Mouse (Mus musculus): Measurements from ENCODE around the gene Zbtb38.

Gene Zbtb38

GRCm38 (mm10) chr9:96758749-96759597, 6.3 kb upstream of the Zbtb38 start:
- in situ Hi-C loops (cut with MboI): no loop called here

DNA sequence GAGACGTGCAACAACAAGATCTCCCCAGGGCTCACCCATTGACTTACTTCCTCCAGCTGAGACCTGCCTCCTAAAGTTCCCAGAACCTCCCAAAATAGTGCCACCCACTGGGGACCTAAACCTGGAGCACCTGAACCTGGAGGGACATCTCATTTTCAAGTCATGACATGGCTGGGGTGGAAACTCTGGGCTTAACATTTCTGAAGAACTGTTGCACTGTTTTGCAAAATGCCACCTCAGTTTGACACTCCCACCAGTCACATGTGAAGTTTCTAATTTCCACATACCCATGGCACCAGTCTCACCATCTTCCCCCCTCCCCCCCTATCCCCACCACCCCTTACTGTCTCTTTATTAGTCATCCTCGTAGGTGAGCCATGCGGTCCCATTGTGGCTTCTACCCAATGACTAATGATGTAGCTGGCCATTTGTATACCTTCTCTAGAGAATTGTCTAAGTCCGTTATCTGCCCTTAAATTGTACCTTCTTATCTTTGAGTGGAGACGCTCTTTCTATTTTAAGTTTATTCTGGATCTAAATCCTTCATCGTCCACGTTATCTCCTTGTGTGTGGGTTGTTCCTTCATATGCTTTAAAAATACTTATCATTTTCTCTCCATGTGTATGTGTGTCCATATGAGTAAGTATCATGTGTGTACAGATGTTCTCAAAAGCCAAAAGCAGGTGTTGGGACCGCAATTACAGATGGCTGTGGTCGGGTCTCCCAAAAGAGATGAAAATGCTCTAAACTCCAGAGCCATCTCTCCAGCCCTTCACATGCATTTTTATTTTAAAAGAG, 4.2 kb upstream of the Zbtb38 start:
- in situ Hi-C loops (cut with MboI): no loop called here

DNA sequence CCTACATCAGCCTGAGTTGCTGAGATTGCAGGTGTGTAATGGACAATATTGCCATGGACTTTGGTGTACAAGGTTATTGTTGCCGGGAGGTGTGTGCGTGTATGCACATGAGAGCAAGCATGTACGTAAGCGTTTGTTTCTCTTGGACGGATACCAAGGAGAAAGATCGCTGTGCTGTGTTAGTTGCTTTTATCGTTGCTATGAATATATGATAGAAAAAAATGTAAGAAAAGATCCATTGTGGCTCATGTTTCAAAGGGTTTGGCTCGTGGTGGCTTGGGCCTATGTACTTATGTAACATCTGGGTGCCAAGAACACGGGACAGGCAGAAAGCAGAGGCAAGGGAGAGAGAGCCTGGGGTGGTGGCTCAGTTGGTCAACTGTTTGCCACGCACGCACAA, 3.1 kb upstream of the Zbtb38 start:
- in situ Hi-C loops (cut with MboI): no loop called here

- in situ Hi-C loops (cut with MboI): no loop called here
These were observed 2.0 kb upstream of the Zbtb38 start for GRCm38 (mm10) chr9:96754625-96754969.

DNA sequence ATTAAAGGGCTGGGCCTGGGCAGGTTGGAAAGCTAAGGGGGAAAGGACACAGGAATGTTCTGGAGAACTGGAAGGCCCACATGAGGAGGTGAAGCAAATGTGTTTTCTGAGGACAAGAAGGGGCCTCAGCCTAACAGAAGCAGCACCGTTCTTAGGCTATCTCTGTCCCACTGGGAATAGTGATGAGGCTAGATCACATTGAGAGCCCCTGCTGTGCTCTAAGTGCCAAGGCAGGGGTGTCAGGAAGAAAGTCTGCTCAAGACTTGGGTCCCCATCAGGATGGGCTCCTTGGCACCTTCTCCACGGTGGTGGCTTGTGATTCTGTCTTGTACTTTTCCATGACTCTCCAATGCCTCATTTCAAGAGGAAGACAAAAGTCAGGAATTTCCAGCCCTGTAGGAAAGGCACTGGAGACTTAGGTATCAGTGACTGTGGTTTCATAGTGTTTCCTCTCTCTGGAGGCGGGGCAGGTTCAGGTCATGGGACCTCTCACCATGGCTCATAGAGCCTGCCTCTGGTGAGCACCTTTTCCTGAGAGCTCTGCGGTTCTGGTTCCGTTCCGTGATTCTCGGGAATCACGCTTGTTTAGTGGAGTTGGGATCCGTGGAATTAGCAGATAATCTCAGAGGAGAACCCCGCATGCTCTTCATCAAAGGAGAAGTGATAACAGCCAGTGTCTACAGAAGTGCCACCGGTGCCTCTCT, 1.4 kb upstream of the Zbtb38 start:
- in situ Hi-C loops (cut with MboI): no loop called here

- in situ Hi-C loops (cut with MboI): no loop called here
These were observed 761 bp upstream of the Zbtb38 start for GRCm38 (mm10) chr9:96753392-96753791.

- in situ Hi-C loops (cut with MboI): no loop called here
These were observed 619 bp downstream of the Zbtb38 start for GRCm38 (mm10) chr9:96751821-96752602.

DNA sequence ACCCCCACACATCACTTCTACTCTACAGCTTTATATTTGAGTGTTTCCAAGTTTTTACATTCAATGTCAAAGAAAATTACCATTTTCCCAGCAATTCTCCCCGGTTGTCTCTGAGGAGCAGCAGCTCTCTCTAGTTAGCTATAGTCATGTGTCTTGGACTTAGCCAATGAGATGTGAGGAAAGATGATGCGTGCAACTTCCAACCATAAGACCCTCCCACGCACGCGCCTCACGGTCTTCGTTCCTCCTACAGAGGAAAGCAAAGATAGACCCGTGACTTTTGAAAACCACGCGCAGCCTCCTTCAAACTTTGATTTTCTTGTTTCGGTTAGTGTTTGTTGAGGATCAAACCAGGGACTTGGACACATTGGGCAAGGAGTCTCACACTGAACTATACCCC, 2.0 kb downstream of the Zbtb38 start:
- in situ Hi-C loops (cut with MboI): no loop called here

GRCm38 (mm10) chr9:96746527-96746926, 6.1 kb downstream of the Zbtb38 start:
- in situ Hi-C loops (cut with MboI): no loop called here

DNA sequence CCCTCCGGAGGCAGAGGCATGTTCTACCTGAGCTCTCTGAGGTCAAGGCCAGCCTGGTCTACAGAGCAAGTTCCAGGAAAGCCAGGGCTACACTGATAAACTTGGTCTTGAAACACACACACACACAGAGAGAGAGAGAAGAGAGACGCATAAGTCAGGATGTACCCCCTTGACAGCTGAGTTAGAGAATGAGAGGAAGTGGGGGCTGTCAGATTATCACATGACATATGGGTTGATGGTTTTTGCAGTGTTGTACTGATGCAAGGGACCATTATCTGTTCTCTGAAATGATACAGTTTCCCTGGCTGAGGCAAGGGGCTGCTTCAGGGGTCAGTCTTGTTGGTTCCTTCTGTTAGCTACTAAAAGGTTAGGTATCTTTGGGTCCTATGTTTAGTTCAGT, 7.7 kb downstream of the Zbtb38 start:
- in situ Hi-C loops (cut with MboI): no loop called here

- in situ Hi-C loops (cut with MboI): no loop called here
These were observed 11.1 kb downstream of the Zbtb38 start for GRCm38 (mm10) chr9:96741365-96742085.

DNA sequence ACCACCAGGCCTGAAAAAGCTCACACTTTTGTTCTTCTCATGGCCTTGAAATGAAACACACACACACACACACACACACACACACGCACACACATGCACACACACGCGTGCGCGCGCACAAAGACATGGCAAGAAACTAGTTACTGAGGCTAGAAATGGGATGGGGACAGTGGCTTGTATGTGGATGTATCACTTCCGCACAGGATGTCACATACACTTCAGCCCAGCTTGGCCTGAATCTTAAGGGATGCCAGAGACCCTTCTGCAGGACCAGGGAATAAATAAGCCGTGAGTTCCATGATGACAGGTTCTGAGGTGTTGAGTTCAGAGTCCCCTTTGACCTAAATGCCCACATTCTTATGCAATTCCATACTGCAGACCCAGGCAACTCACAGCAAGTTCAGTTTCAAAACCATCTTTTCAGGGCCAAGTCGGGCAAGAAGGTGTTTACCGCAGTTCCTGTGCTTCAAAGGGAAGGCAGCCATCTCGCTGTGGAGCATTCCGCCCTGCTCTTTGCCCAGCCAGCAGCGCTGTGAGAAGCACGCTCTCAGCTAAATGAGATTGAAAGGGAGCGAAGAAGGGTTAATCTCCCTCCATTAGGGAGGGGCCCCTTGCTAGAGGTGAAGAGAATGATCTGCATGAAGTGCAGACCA, 11.8 kb downstream of the Zbtb38 start:
- in situ Hi-C loops (cut with MboI): no loop called here

DNA sequence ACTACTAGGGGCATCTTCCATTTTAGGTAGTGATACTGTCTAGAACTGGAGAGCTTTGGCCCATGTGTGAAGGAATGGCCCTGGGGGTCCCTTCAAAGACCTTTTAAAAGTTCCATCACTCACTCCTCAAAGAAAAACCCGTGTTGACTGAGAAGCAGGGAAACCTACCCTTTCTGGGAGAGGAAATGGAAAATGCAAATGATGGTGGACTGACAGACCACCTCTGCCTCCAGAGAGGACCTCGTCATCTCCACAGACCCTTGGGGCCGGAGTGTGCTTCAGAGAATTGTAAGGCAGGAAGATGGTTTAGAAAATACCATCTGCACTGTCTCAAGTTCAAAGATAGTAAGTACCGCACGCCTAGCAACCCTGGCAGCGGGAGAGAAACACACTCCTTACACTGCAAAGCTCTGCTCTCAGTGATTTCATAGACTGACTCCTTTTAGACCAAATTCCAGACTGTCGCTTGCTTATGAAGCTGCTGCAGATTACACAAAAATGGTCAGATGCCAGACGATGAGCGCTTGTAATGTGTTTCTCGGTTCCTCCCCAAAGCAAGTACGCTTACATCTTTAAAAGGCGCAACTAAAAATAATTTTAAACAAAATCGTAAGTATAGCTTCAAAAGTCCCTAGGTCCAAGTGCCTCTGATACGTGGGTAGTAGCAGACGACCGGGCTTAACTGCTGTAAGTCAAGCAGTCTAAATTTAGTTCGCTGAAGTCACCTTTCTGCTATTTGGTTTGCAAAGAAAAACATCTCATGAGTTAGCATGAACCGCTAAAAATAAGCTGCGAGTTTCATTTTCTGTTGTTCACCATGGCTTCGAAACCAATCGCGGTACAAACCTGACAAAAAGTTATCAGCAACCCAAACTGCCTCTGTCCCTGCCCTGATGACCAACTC, 12.6 kb downstream of the Zbtb38 start:
- in situ Hi-C loops (cut with MboI): no loop called here

DNA sequence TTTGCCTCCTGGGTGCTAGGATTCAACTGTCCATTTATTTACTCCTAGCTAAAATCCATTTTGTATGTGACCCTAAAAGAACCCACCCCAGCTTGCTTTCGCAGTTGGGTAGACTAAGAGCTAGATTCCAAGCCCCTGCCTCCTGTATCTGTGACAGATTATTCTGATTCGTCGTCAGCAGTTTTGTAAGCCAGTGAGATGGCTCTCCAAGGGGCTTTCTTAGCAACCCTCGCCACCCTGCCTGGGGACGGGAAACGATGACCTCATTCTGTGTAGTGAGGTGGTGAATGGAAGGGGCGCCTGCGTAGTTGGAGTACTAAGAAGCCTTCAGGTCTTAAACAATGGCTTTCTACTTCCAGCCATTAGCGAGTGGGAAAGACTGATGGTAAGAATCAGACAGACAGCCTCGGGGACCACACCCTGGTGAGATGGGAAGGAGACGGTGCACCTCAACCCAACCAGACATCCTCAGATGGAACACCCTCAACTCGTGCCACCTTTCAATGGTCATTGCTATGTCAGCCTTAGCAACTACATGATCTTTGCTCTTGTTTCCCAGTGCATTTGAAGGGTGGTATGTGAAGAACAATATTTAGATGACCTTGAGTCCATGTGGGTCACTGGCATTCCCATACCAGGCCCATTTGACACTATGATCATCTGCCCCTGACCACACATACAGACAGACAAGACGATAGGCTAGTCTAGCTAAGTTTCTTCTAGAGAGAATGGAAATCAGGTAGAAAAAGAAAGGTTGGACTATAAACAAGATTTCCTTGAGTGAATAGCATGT, 13.9 kb downstream of the Zbtb38 start:
- in situ Hi-C loops (cut with MboI): no loop called here

- in situ Hi-C loops (cut with MboI): no loop called here
These were observed 16.7 kb downstream of the Zbtb38 start for GRCm38 (mm10) chr9:96735946-96736345.

DNA sequence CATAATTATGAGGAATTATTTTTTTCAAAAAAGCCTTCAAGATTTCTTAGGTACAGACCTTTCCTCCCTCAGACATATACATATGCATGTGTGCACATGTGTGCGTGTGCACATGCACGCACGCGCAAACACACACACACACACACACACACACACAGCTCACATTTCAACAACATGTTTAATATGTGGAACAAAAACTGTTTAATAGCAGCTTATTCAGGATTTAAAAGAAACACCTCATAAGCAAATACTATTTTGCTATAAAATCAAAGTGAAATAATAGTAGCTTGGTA, 19.3 kb downstream of the Zbtb38 start:
- in situ Hi-C loops (cut with MboI): no loop called here

GRCm38 (mm10) chr9:96732644-96733424, 19.8 kb downstream of the Zbtb38 start:
- in situ Hi-C loops (cut with MboI): no loop called here

GRCm38 (mm10) chr9:96731961-96732511, 20.6 kb downstream of the Zbtb38 start:
- in situ Hi-C loops (cut with MboI): no loop called here

Measured in mature B cell (primary cell).